Mouse (Mus musculus) hindbrain, postnatal 0 days (tissue): ENCODE measurements at regions not wholly inside any gene's neighbourhood (a gene's known extent, or its start where the extent isn't known, plus 50 kb on each side); places are given as distances from the start of the nearest gene placed in this dataset.
A peak's percentile ranks its signal among the peaks of the same experiment; 100 is the strongest.

Source experiments
- ATAC-seq: fragments of 200-750 bp; cut with Nextera tagmentation; 2 replicates; pipeline ENCODE4 v1.8.0; 2017; ENCODE audit warnings: mild to moderate bottlenecking, moderate TSS enrichment, moderate library complexity
- DNase-seq: peaks from one replicate; pipeline ENCODE4 v3.0.0-alpha.2; 2015; ENCODE audit warnings: low spot score
- H3K27ac ChIP-seq: fragments of 300-500 bp; sonication (generic); 2 replicates; pipeline ENCODE4 v1.5.1; 2014; ENCODE audit warnings: mild to moderate bottlenecking
- H3K27me3 ChIP-seq: fragments of 300-500 bp; sonication (generic); 2 replicates; pipeline ENCODE4 v1.6.1; 2014; ENCODE audit warnings: low read length, mixed read lengths; ENCODE audit not compliant: insufficient read depth
- H3K36me3 ChIP-seq: fragments of 300-500 bp; sonication (generic); 2 replicates; pipeline ENCODE4 v1.6.1; 2014; ENCODE audit warnings: low read length, mixed read lengths; ENCODE audit not compliant: insufficient read depth
- H3K4me1 ChIP-seq: fragments of 300-500 bp; sonication (generic); 2 replicates; pipeline ENCODE4 v1.6.1; 2014; ENCODE audit warnings: antibody characterized with exemption, low read length, mixed read lengths; ENCODE audit not compliant: insufficient read depth
- H3K4me2 ChIP-seq: fragments of 300-500 bp; sonication (generic); 2 replicates; pipeline ENCODE4 v1.6.1; 2014; ENCODE audit warnings: low read depth, mild to moderate bottlenecking, low read length, moderate library complexity, mixed read lengths
- H3K4me3 ChIP-seq: fragments of 300-500 bp; sonication (generic); 2 replicates; pipeline ENCODE4 v1.5.1; 2014; ENCODE audit warnings: low read length
- H3K9ac ChIP-seq: fragments of 300-500 bp; sonication (generic); replicated peaks from 2 replicates; pipeline ENCODE4 v1.6.1; 2014; ENCODE audit warnings: mild to moderate bottlenecking, low read length, moderate library complexity, mixed read lengths
- H3K9me3 ChIP-seq: fragments of 300-500 bp; sonication (generic); 2 replicates; pipeline ENCODE4 v1.6.1; 2016; ENCODE audit warnings: low read length, mixed read lengths
- CTCF ChIP-seq: IDR thresholded peaks from 2 replicates; pipeline ENCODE4 v1.5.1; 2016; ENCODE audit warnings: antibody characterized with exemption, control low read depth, low read depth
- WGBS: fragments of 180-500 bp; shearing (Covaris S2); extraction: QIAGEN DNeasy Blood & Tissue Kit; methylation state at CpG from one replicate; pipeline ENCODE4 v1.1.7; 2014; 5-methylcytosine and 5-hydroxymethylcytosine counted together

- Histone ChIP-seq H3K4me2 (no peak overlapping the region), H3K9me3 (no peaks in the 10 kb centered on the region), H3K9ac (no peak overlapping the region), H3K4me1 (no peaks in the 10 kb centered on the region), H3K36me3 (no peaks in the 10 kb centered on the region), H3K27ac (no peak overlapping the region), H3K27me3 (no peaks in the 10 kb centered on the region), H3K4me3 (no peak overlapping the region)
- WGBS, result 51% methylated on average over 2 of the region's 2 CpGs
- DNase-seq, result no peak
- ATAC-seq, result no peak
- TF ChIP-seq CTCF, result no peak
These were observed 428.0 kb upstream of the Ercc4 start for GRCm38 (mm10) chr16:12681474-12681873.

DNA sequence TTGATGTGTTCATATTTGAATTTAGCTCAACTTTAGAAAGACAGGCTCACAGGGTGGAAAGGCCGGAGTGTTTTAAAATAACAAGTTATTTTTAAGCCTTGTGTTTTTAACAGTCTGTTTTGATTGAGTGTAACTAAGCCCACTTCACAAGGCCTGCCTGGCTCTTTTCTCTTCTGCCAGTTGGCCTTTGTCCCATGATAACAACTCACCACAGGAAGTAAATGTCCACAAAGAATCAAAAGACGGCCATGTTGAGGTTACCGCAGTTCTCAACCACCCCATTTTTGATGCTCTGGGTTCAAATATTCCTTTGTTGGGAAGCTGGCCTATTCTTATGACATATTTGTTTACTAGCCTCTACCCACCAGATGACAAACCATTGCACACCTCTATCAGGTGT is 423.7 kb upstream of the Ercc4 start:
- DNase-seq (no peak), ATAC-seq (no peak)
- H3K9me3 ChIP-seq, result no peaks in the 10 kb centered on the region
- no peaks in the 10 kb centered on the region for H3K36me3 ChIP-seq
- no peak overlapping the region for H3K27ac ChIP-seq
- 58% methylated on average over 3 of the region's 3 CpGs for WGBS
- no peak overlapping the region for H3K9ac ChIP-seq
- H3K4me2 ChIP-seq, result no peak overlapping the region
- TF ChIP-seq CTCF, result no peak
- H3K4me1 ChIP-seq, result no peaks in the 10 kb centered on the region
- H3K27me3 ChIP-seq, result no peaks in the 10 kb centered on the region
- no peak overlapping the region for H3K4me3 ChIP-seq

- H3K4me2 ChIP-seq, result no peak overlapping the region
- TF ChIP-seq CTCF, result no peak
- DNase-seq, result no peak
- 31% methylated on average over 3 of the region's 3 CpGs for WGBS
- H3K9ac ChIP-seq, result no peak overlapping the region
- no peaks in the 10 kb centered on the region for H3K4me1 ChIP-seq
- no peak overlapping the region for H3K4me3 ChIP-seq
- H3K9me3 ChIP-seq, result no peaks in the 10 kb centered on the region
- H3K27ac ChIP-seq, result no peak overlapping the region
- no peaks in the 10 kb centered on the region for H3K27me3 ChIP-seq
- no peak for ATAC-seq
- no peaks in the 10 kb centered on the region for H3K36me3 ChIP-seq
These were observed 417.7 kb upstream of the Ercc4 start for GRCm38 (mm10) chr16:12691776-12692175.

DNA sequence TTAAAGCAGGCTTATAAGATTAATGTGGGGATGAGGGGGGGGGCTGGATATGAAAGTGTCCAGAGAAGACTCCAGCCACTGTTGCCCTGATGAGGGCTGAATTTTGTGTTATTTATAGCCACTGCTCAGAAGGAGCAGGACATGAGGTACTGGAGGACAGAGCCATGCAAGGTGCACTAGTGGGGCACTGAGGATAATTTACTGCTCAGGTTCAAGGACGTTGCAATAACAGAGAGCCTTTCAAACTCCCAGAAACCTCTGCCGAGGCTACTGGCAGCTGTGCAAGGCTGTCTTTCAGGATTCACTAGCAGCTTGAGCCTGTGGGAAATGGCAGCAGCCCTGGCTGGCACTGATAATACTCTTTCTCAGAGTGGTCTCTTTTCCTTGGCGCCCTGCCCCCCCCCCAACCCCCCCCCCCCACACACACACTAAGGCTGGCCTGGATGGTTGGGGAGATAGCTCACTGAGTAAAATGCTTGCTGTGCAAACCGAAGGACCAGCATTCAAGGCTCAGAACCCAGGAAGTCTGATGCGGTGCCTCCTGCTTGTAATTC is 416.7 kb upstream of the Ercc4 start:
- 40% methylated on average over 4 of the region's 5 CpGs for WGBS
- no peaks in the 10 kb centered on the region for H3K4me1 ChIP-seq
- H3K9ac ChIP-seq, result no peak overlapping the region
- H3K36me3 ChIP-seq, result no peaks in the 10 kb centered on the region
- no peak for ATAC-seq
- TF ChIP-seq CTCF, result no peak
- peak; percentile 16 for DNase-seq
- no peaks in the 10 kb centered on the region for H3K27me3 ChIP-seq
- no peaks in the 10 kb centered on the region for H3K9me3 ChIP-seq
- no peak overlapping the region for H3K4me3 ChIP-seq
- no peak overlapping the region for H3K4me2 ChIP-seq
- no peak overlapping the region; the same call in 1 of the 2 replicates for H3K27ac ChIP-seq

- Histone ChIP-seq H3K27me3 (no peaks in the 10 kb centered on the region), H3K36me3 (no peaks in the 10 kb centered on the region), H3K4me3 (no peak overlapping the region), H3K4me1 (no peaks in the 10 kb centered on the region), H3K4me2 (no peak overlapping the region), H3K9me3 (no peaks in the 10 kb centered on the region), H3K9ac (no peak overlapping the region), H3K27ac (no peak overlapping the region)
- no peak for TF ChIP-seq CTCF
- no peak for ATAC-seq
- DNase-seq, result no peak
- 74% methylated on average over 7 of the region's 7 CpGs for WGBS
These were observed 416.1 kb upstream of the Ercc4 start for GRCm38 (mm10) chr16:12693346-12693745.

- DNase-seq (no peak), ATAC-seq (no peak)
- Histone ChIP-seq H3K4me3 (no peak overlapping the region), H3K27me3 (no peaks in the 10 kb centered on the region), H3K36me3 (no peaks in the 10 kb centered on the region), H3K9ac (no peak overlapping the region), H3K4me2 (no peak overlapping the region), H3K27ac (no peak overlapping the region), H3K4me1 (no peaks in the 10 kb centered on the region), H3K9me3 (no peaks in the 10 kb centered on the region)
- WGBS, result 73% methylated on average over 3 of the region's 3 CpGs
- TF ChIP-seq CTCF, result no peak
These were observed 414.8 kb upstream of the Ercc4 start for GRCm38 (mm10) chr16:12694646-12695045.

GRCm38 (mm10) chr16:12696939-12697621 is 412.4 kb upstream of the Ercc4 start:
- H3K9ac ChIP-seq, result no peak overlapping the region
- ATAC-seq, result no peak
- 94% methylated on average over 10 of the region's 10 CpGs for WGBS
- H3K27me3 ChIP-seq, result no peaks in the 10 kb centered on the region
- H3K9me3 ChIP-seq, result no peaks in the 10 kb centered on the region
- no peak overlapping the region for H3K4me2 ChIP-seq
- no peak overlapping the region for H3K27ac ChIP-seq
- no peak for DNase-seq
- H3K36me3 ChIP-seq, result no peaks in the 10 kb centered on the region
- H3K4me1 ChIP-seq, result no peaks in the 10 kb centered on the region
- no peak overlapping the region for H3K4me3 ChIP-seq
- no peak for TF ChIP-seq CTCF
